Mouse (Mus musculus) forebrain, embryonic 16.5 days (tissue): ENCODE results near the gene Rps6ka1. TPM values are rescaled to one million over a fixed set of nuclear protein-coding genes. Genes with fewer than 3 reads are reported as not detected.
"Not testable (repeated sequence)": the region's sequence is repeated elsewhere in the genome, so short reads cannot be mapped to it uniquely, and the experiment has no call there.

Experiments
- ATAC-seq: fragments of 200-750 bp; cut with Nextera tagmentation; 2 replicates; pipeline ENCODE4 v1.8.0; 2017; ENCODE audit warnings: mild to moderate bottlenecking, moderate library complexity
- H3K27ac ChIP-seq: fragments of 300-500 bp; sonication (generic); 2 replicates; pipeline ENCODE4 v1.5.1; 2014; ENCODE audit warnings: low read length, control low read depth
- H3K27me3 ChIP-seq: fragments of 300-500 bp; sonication (generic); replicated peaks from 2 replicates; pipeline ENCODE4 v1.6.1; 2014; ENCODE audit warnings: low read length; ENCODE audit not compliant: control insufficient read depth, insufficient read depth
- H3K36me3 ChIP-seq: fragments of 300-500 bp; sonication (generic); 2 replicates; pipeline ENCODE4 v1.6.1; 2014; ENCODE audit not compliant: control insufficient read depth, insufficient read depth
- H3K4me1 ChIP-seq: fragments of 300-500 bp; sonication (generic); replicated peaks from 2 replicates; pipeline ENCODE4 v1.6.1; 2014; ENCODE audit warnings: low read length; ENCODE audit not compliant: control insufficient read depth, insufficient read depth
- H3K4me2 ChIP-seq: fragments of 300-500 bp; sonication (generic); 2 replicates; pipeline ENCODE4 v1.6.1; 2014; ENCODE audit warnings: mild to moderate bottlenecking, low read length, control low read depth
- H3K4me3 ChIP-seq: fragments of 300-500 bp; sonication (generic); replicated peaks from 2 replicates; pipeline ENCODE4 v1.5.1; 2014; ENCODE audit warnings: mild to moderate bottlenecking, low read length, control low read depth
- H3K9ac ChIP-seq: fragments of 300-500 bp; sonication (generic); replicated peaks from 2 replicates; pipeline ENCODE4 v1.6.1; 2014; ENCODE audit warnings: low read depth, low read length, control low read depth
- H3K9me3 ChIP-seq: fragments of 300-500 bp; sonication (generic); 2 replicates; pipeline ENCODE4 v1.6.1; 2016; ENCODE audit warnings: low read length; ENCODE audit not compliant: control insufficient read depth
- WGBS: fragments of 180-500 bp; shearing (Covaris S2); extraction: QIAGEN DNeasy Blood & Tissue Kit; methylation state at CpG from one replicate; pipeline ENCODE4 v1.1.7; 2014; 5-methylcytosine and 5-hydroxymethylcytosine counted together
- polyA plus RNA-seq: library from polyadenylated mRNA; unstranded; fragments of >200 nt; fragmentation: Nextera tagmentation; extraction: Ambion mirVana; gene quantifications from 2 replicates; pipeline ENCODE4 v1.2.1, GENCODE M21; 2015

The Rps6ka1 gene
- polyA plus RNA-seq, 1 experiment from 2014 or later, result 19.2 TPM

GRCm38 (mm10) chr4:133846625-133847024 is 41.0 kb downstream of the Rps6ka1 start:
- H3K9me3 ChIP-seq, result no peaks in the 10 kb centered on the region
- WGBS, result 87% methylated on average over 1 of the region's 1 CpGs

GRCm38 (mm10) chr4:133845060-133845459 is 42.5 kb downstream of the Rps6ka1 start:
- no peaks in the 10 kb centered on the region for H3K4me1 ChIP-seq
- 89% methylated on average over 9 of the region's 9 CpGs for WGBS
- no peaks in the 10 kb centered on the region for H3K36me3 ChIP-seq
- no peak overlapping the region for H3K4me3 ChIP-seq
- H3K27ac ChIP-seq, result no peak overlapping the region
- no peaks in the 10 kb centered on the region for H3K9me3 ChIP-seq
- no peak overlapping the region for H3K4me2 ChIP-seq
- no peaks in the 10 kb centered on the region for H3K27me3 ChIP-seq
- ATAC-seq, result no peak
- no peak overlapping the region for H3K9ac ChIP-seq

More at GRCm38 (mm10) chr4:133846625-133847024, 41.0 kb downstream of the Rps6ka1 start:
- H3K4me2 ChIP-seq, result no peak overlapping the region
- no peaks in the 10 kb centered on the region for H3K27me3 ChIP-seq
- no peak for ATAC-seq
- no peak overlapping the region for H3K4me3 ChIP-seq
- no peaks in the 10 kb centered on the region for H3K4me1 ChIP-seq
- no peak overlapping the region for H3K27ac ChIP-seq
- H3K9ac ChIP-seq, result no peak overlapping the region
- no peaks in the 10 kb centered on the region for H3K36me3 ChIP-seq

- Histone ChIP-seq H3K4me3 (no peak overlapping the region), H3K9me3 (no peaks in the 10 kb centered on the region), H3K4me2 (no peak overlapping the region), H3K9ac (no peak overlapping the region), H3K36me3 (no peaks in the 10 kb centered on the region), H3K4me1 (no peaks in the 10 kb centered on the region), H3K27ac (no peak overlapping the region), H3K27me3 (no peaks in the 10 kb centered on the region)
- no peak for ATAC-seq
- 82% methylated on average over 14 of the region's 14 CpGs for WGBS
Measured at GRCm38 (mm10) chr4:133844209-133844841, 43.3 kb downstream of the Rps6ka1 start.

GRCm38 (mm10) chr4:133842992-133843737 is 44.4 kb downstream of the Rps6ka1 start:
- Histone ChIP-seq H3K9ac (no peak overlapping the region), H3K27me3 (no peaks in the 10 kb centered on the region), H3K36me3 (no peaks in the 10 kb centered on the region), H3K4me1 (no peaks in the 10 kb centered on the region), H3K27ac (no peak overlapping the region), H3K4me2 (no peak overlapping the region), H3K9me3 (no peaks in the 10 kb centered on the region), H3K4me3 (no peak overlapping the region)
- WGBS, result 92% methylated on average over 9 of the region's 10 CpGs
- ATAC-seq, result no peak

GRCm38 (mm10) chr4:133841756-133842483 is 45.7 kb downstream of the Rps6ka1 start:
- not testable (repeated sequence) for H3K9me3 ChIP-seq, H3K36me3 ChIP-seq, H3K9ac ChIP-seq, ATAC-seq, H3K27ac ChIP-seq, H3K4me1 ChIP-seq, H3K4me3 ChIP-seq, H3K27me3 ChIP-seq, H3K4me2 ChIP-seq
- 96% methylated on average over 7 of the region's 7 CpGs for WGBS

GRCm38 (mm10) chr4:133841035-133841434 is 46.6 kb downstream of the Rps6ka1 start:
- no peak for ATAC-seq
- Histone ChIP-seq H3K27ac (no peak overlapping the region), H3K4me3 (no peak overlapping the region), H3K4me2 (no peak overlapping the region), H3K9me3 (no peaks in the 10 kb centered on the region), H3K9ac (no peak overlapping the region), H3K4me1 (no peaks in the 10 kb centered on the region), H3K36me3 (no peaks in the 10 kb centered on the region), H3K27me3 (no peaks in the 10 kb centered on the region)
- WGBS, result 47% methylated on average over 9 of the region's 9 CpGs

GRCm38 (mm10) chr4:133840501-133840900 is 47.1 kb downstream of the Rps6ka1 start:
- WGBS, result 96% methylated on average over 7 of the region's 7 CpGs
- ATAC-seq, result no peak
- Histone ChIP-seq H3K9ac (no peak overlapping the region), H3K27ac (no peak overlapping the region), H3K4me3 (no peak overlapping the region), H3K4me2 (no peak overlapping the region), H3K4me1 (no peaks in the 10 kb centered on the region), H3K36me3 (no peaks in the 10 kb centered on the region), H3K9me3 (no peaks in the 10 kb centered on the region), H3K27me3 (no peaks in the 10 kb centered on the region)

GRCm38 (mm10) chr4:133839385-133839826 is 48.2 kb downstream of the Rps6ka1 start:
- Histone ChIP-seq H3K4me3 (no peak overlapping the region), H3K27me3 (no peaks in the 10 kb centered on the region)
- ATAC-seq, result no peak

GRCm38 (mm10) chr4:133836575-133836974 is 51.0 kb downstream of the Rps6ka1 start:
- H3K9ac ChIP-seq, result no peak overlapping the region
- H3K4me3 ChIP-seq, result no peak overlapping the region
- H3K27me3 ChIP-seq, result no peaks in the 10 kb centered on the region
- 47% methylated on average over 10 of the region's 10 CpGs for WGBS
- no peaks in the 10 kb centered on the region for H3K9me3 ChIP-seq
- no peak overlapping the region for H3K4me2 ChIP-seq
- H3K27ac ChIP-seq, result no peak overlapping the region
- H3K4me1 ChIP-seq, result no peaks in the 10 kb centered on the region
- H3K36me3 ChIP-seq, result no peaks in the 10 kb centered on the region
- ATAC-seq, result no peak

More at GRCm38 (mm10) chr4:133839385-133839826, 48.2 kb downstream of the Rps6ka1 start:
- Histone ChIP-seq H3K27ac (no peak overlapping the region), H3K36me3 (no peaks in the 10 kb centered on the region), H3K9ac (no peak overlapping the region), H3K4me1 (no peaks in the 10 kb centered on the region), H3K4me2 (no peak overlapping the region), H3K9me3 (no peaks in the 10 kb centered on the region)
- 64% methylated on average over 4 of the region's 4 CpGs for WGBS
